Mouse (Mus musculus): ENCODE data around the gene Mbd5.

Mbd5 gene

GRCm38 (mm10) chr2:49349813-49350212 lies 400.5 kb downstream of the Mbd5 start:
- peak; percentile 43 to 64 for DNase-seq (ENCODE audit: low spot score in 2 of 2)

- no peak for DNase-seq (ENCODE audit: low spot score in 2 of 2)
Observed at GRCm38 (mm10) chr2:49350852-49351251, 401.5 kb downstream of the Mbd5 start.

GRCm38 (mm10) chr2:49354066-49354465 lies 404.8 kb downstream of the Mbd5 start:
- DNase-seq (ENCODE audit: low spot score in 2 of 2) = no peak

GRCm38 (mm10) chr2:49355867-49356266 lies 406.6 kb downstream of the Mbd5 start:
- DNase-seq (ENCODE audit: low spot score in 2 of 2) = no peak

- DNase-seq (ENCODE audit: low spot score in 2 of 2) = no peak
Observed at GRCm38 (mm10) chr2:49358128-49358814, 409.0 kb downstream of the Mbd5 start.

- DNase-seq (ENCODE audit: low spot score in 2 of 2) = no peak
Observed at GRCm38 (mm10) chr2:49358839-49359520, 409.7 kb downstream of the Mbd5 start.

- no peak for DNase-seq (ENCODE audit: low spot score in 2 of 2)
Observed at GRCm38 (mm10) chr2:49359706-49360105, 410.4 kb downstream of the Mbd5 start.

GRCm38 (mm10) chr2:49364546-49364945 lies 415.2 kb downstream of the Mbd5 start:
- DNase-seq (ENCODE audit: low spot score in 2 of 2) = no peak

- no peak for DNase-seq (ENCODE audit: low spot score in 2 of 2)
Observed at GRCm38 (mm10) chr2:49366878-49367545, 417.7 kb downstream of the Mbd5 start.

- DNase-seq (ENCODE audit: low spot score in 2 of 2) = no peak
Observed at GRCm38 (mm10) chr2:49367546-49367917, 418.2 kb downstream of the Mbd5 start.

GRCm38 (mm10) chr2:49371632-49372031 lies 422.3 kb downstream of the Mbd5 start:
- no peak for DNase-seq (ENCODE audit: low spot score in 2 of 2)

GRCm38 (mm10) chr2:49372586-49372985 lies 423.3 kb downstream of the Mbd5 start:
- no peak for DNase-seq (ENCODE audit: low spot score in 2 of 2)
